Mouse (Mus musculus) intestine, postnatal 0 days (tissue): ENCODE measurements around the gene Slc35b3. TPM values are rescaled to one million over a fixed set of nuclear protein-coding genes. Genes with fewer than 3 reads are reported as not detected.

ENCODE experiments used
- ATAC-seq: fragments of 200-750 bp; cut with Nextera tagmentation; 2 replicates; pipeline ENCODE4 v1.8.0; 2017; ENCODE audit warnings: mild to moderate bottlenecking, moderate TSS enrichment, moderate library complexity
- H3K27ac ChIP-seq: fragments of 300-500 bp; sonication (generic); 2 replicates; pipeline ENCODE4 v1.5.1; 2014; ENCODE audit warnings: mild to moderate bottlenecking, low read depth, low read length, moderate library complexity
- H3K27me3 ChIP-seq: fragments of 300-500 bp; sonication (generic); replicated peaks from 2 replicates; pipeline ENCODE4 v1.6.1; 2014; ENCODE audit warnings: low read length, mixed read lengths; ENCODE audit not compliant: control insufficient read depth, insufficient read depth
- H3K36me3 ChIP-seq: fragments of 300-500 bp; sonication (generic); 2 replicates; pipeline ENCODE4 v1.6.1; 2014; ENCODE audit warnings: mild to moderate bottlenecking, moderate library complexity; ENCODE audit not compliant: control insufficient read depth, insufficient read depth
- H3K4me1 ChIP-seq: fragments of 300-500 bp; sonication (generic); replicated peaks from 2 replicates; pipeline ENCODE4 v1.6.1; 2014; ENCODE audit warnings: antibody characterized with exemption, low read length, mixed read lengths; ENCODE audit not compliant: control insufficient read depth, insufficient read depth
- H3K4me2 ChIP-seq: fragments of 300-500 bp; sonication (generic); replicated peaks from 2 replicates; pipeline ENCODE4 v1.6.1; 2014; ENCODE audit warnings: low read depth, mild to moderate bottlenecking, moderate library complexity
- H3K4me3 ChIP-seq: fragments of 300-500 bp; sonication (generic); 2 replicates; pipeline ENCODE4 v1.5.1; 2014; ENCODE audit warnings: low read depth, low read length
- H3K9ac ChIP-seq: fragments of 300-500 bp; sonication (generic); 2 replicates; pipeline ENCODE4 v1.6.1; 2014; ENCODE audit warnings: mild to moderate bottlenecking, low read depth, low read length
- H3K9me3 ChIP-seq: fragments of 300-500 bp; sonication (generic); 2 replicates; pipeline ENCODE4 v1.6.1; 2016; ENCODE audit warnings: mixed run types; ENCODE audit not compliant: control insufficient read depth
- CTCF ChIP-seq: sonication (generic); IDR thresholded peaks from 2 replicates; pipeline ENCODE4 v1.5.1; 2016; ENCODE audit warnings: low read depth, mild to moderate bottlenecking, control low read depth, antibody characterized with exemption, moderate library complexity
- WGBS: fragments of 180-500 bp; shearing (Covaris S2); extraction: QIAGEN DNeasy Blood & Tissue Kit; methylation state at CpG from one replicate; pipeline ENCODE4 v1.1.7; 2014; 5-methylcytosine and 5-hydroxymethylcytosine counted together
- polyA plus RNA-seq: library from polyadenylated mRNA; unstranded; fragments of >200 nt; fragmentation: Nextera tagmentation; extraction: Ambion mirVana; gene quantifications from 2 replicates; pipeline ENCODE4 v1.2.1, GENCODE M21; 2015

Gene Slc35b3
- polyA plus RNA-seq, 1 experiment from 2014 or later = 51.8 TPM

GRCm38 (mm10) chr13:38967518-38967917 lies 6.8 kb upstream of the Slc35b3 start:
- H3K9ac ChIP-seq = no peak overlapping the region
- H3K4me1 ChIP-seq = no peaks in the 10 kb centered on the region
- 79% methylated on average over 1 of the region's 1 CpGs for WGBS
- H3K4me2 ChIP-seq = no peak overlapping the region
- no peak overlapping the region for H3K4me3 ChIP-seq
- no peaks in the 10 kb centered on the region for H3K9me3 ChIP-seq
- no peak overlapping the region for H3K27ac ChIP-seq
- no peak for ATAC-seq
- no peak for TF ChIP-seq CTCF
- no peaks in the 10 kb centered on the region for H3K36me3 ChIP-seq
- no peaks in the 10 kb centered on the region for H3K27me3 ChIP-seq

- WGBS = 91% methylated on average over 2 of the region's 2 CpGs
- Histone ChIP-seq H3K9ac (no peak overlapping the region), H3K27me3 (no peaks in the 10 kb centered on the region), H3K9me3 (no peaks in the 10 kb centered on the region), H3K4me2 (no peak overlapping the region), H3K4me3 (no peak overlapping the region), H3K27ac (no peak overlapping the region), H3K4me1 (no peaks in the 10 kb centered on the region; the same call in 1 of the 2 replicates), H3K36me3 (no peaks in the 10 kb centered on the region)
- ATAC-seq = no peak
- peak; percentile 37; the same call in 1 of the 2 replicates for TF ChIP-seq CTCF
Measured at GRCm38 (mm10) chr13:38966922-38967448, 6.3 kb upstream of the Slc35b3 start.

GRCm38 (mm10) chr13:38962771-38963170 lies 2.1 kb upstream of the Slc35b3 start:
- no peaks in the 10 kb centered on the region for H3K9me3 ChIP-seq
- no peak overlapping the region for H3K4me3 ChIP-seq
- TF ChIP-seq CTCF = no peak
- H3K27ac ChIP-seq = no peak overlapping the region
- no peaks in the 10 kb centered on the region for H3K27me3 ChIP-seq
- H3K4me1 ChIP-seq = peaks cover 3% of the 10 kb centered on the region; the same call in 1 of the 2 replicates
- no peak for ATAC-seq
- H3K9ac ChIP-seq = no peak overlapping the region
- no peaks in the 10 kb centered on the region for H3K36me3 ChIP-seq
- 55% methylated on average over 2 of the region's 2 CpGs for WGBS
- H3K4me2 ChIP-seq = no peak overlapping the region

GRCm38 (mm10) chr13:38958037-38958436 lies 2.6 kb downstream of the Slc35b3 start:
- WGBS = 31% methylated on average over 5 of the region's 5 CpGs
- no peak for ATAC-seq
- Histone ChIP-seq H3K9me3 (no peaks in the 10 kb centered on the region), H3K4me1 (peaks cover 3% of the 10 kb centered on the region; the same call in 1 of the 2 replicates), H3K27me3 (no peaks in the 10 kb centered on the region), H3K27ac (0 out of 2 replicates have a peak overlapping the region, but pooled peaks have one; percentile 1), H3K36me3 (peaks cover 17% of the 10 kb centered on the region), H3K4me3 (peak overlapping the region; percentile 9; the same call in 1 of the 2 replicates), H3K9ac (no peak overlapping the region), H3K4me2 (peak overlapping the region; percentile 51)
- TF ChIP-seq CTCF = no peak

- Histone ChIP-seq H3K4me1 (no peaks in the 10 kb centered on the region), H3K9me3 (no peaks in the 10 kb centered on the region), H3K27ac (peak overlapping the region; percentile 61), H3K4me2 (no peak overlapping the region), H3K9ac (no peak overlapping the region), H3K36me3 (peaks cover 41% of the 10 kb centered on the region), H3K4me3 (no peak overlapping the region), H3K27me3 (no peaks in the 10 kb centered on the region)
- 51% methylated on average over 3 of the region's 3 CpGs for WGBS
- ATAC-seq = peak; percentile 90
- no peak for TF ChIP-seq CTCF
Measured at GRCm38 (mm10) chr13:38946296-38947012, 14.2 kb downstream of the Slc35b3 start.

- H3K4me3 ChIP-seq = no peak overlapping the region
- 45% methylated on average over 1 of the region's 1 CpGs for WGBS
- no peaks in the 10 kb centered on the region for H3K27me3 ChIP-seq
- no peak overlapping the region for H3K9ac ChIP-seq
- no peak for ATAC-seq
- H3K9me3 ChIP-seq = no peaks in the 10 kb centered on the region
- H3K36me3 ChIP-seq = peaks cover 47% of the 10 kb centered on the region
- H3K4me2 ChIP-seq = no peak overlapping the region
- no peaks in the 10 kb centered on the region for H3K4me1 ChIP-seq
- H3K27ac ChIP-seq = peak overlapping the region; percentile 61
- TF ChIP-seq CTCF = no peak
Measured at GRCm38 (mm10) chr13:38945767-38946166, 14.9 kb downstream of the Slc35b3 start.
